Mouse (Mus musculus): ENCODE measurements around the gene Gfy.

- TF ChIP-seq CTCF (IDR thresholded peaks at IDR 0.05; ENCODE audit: borderline replicate concordance, insufficient read depth, low read length) (no peak), POLR2A (IDR thresholded peaks at IDR 0.05; ENCODE audit: low read depth, low read length) (no peak)
Observed at GRCm38 (mm10) chr7:45160316-45160800, 19.0 kb downstream of the Gfy start.
